Mouse (Mus musculus): ENCODE measurements around the gene Odaph. TPM values are rescaled to one million over a fixed set of nuclear protein-coding genes. Genes with fewer than 3 reads are reported as not detected.

Odaph gene
- polyA plus RNA-seq, 1 experiment from 2014 or later = not detected

- Histone ChIP-seq H3K4me3 (no peak overlapping the region), H3K36me3 (ENCODE audit: poor library complexity, severe bottlenecking) (no peaks in the 10 kb centered on the region), H3K27me3 (no peaks in the 10 kb centered on the region), H3K4me1 (no peaks in the 10 kb centered on the region), H3K27ac (no peak overlapping the region), H3K4me2 (no peak overlapping the region), H3K9ac (no peak overlapping the region), H3K9me3 (replicated peaks) (peaks cover 5% of the 10 kb centered on the region; the same call in 1 of the 2 replicates)
- ATAC-seq = no peak
- WGBS = 65% methylated on average over 13 of the region's 13 CpGs
Measured at GRCm38 (mm10) chr5:91994546-91994945, 7.3 kb downstream of the Odaph start.

GRCm38 (mm10) chr5:92000770-92001169 is 13.5 kb downstream of the Odaph start:
- ATAC-seq = no peak
- no peak overlapping the region for H3K4me2 ChIP-seq
- no peaks in the 10 kb centered on the region for H3K4me1 ChIP-seq
- H3K9me3 ChIP-seq (replicated peaks) = peaks cover 5% of the 10 kb centered on the region; the same call in 1 of the 2 replicates
- no peak overlapping the region for H3K4me3 ChIP-seq
- 72% methylated on average over 2 of the region's 2 CpGs for WGBS
- H3K36me3 ChIP-seq (ENCODE audit: poor library complexity, severe bottlenecking) = no peaks in the 10 kb centered on the region
- no peaks in the 10 kb centered on the region for H3K27me3 ChIP-seq
- H3K27ac ChIP-seq = no peak overlapping the region
- no peak overlapping the region for H3K9ac ChIP-seq

- Histone ChIP-seq H3K27ac (no peak overlapping the region), H3K4me3 (no peak overlapping the region), H3K4me1 (no peaks in the 10 kb centered on the region), H3K27me3 (no peaks in the 10 kb centered on the region), H3K9me3 (replicated peaks) (peaks cover 5% of the 10 kb centered on the region; the same call in 1 of the 2 replicates), H3K36me3 (ENCODE audit: poor library complexity, severe bottlenecking) (no peaks in the 10 kb centered on the region), H3K4me2 (no peak overlapping the region), H3K9ac (no peak overlapping the region)
- 0 out of 2 replicates have a peak, but pooled peaks have one; percentile 48 for ATAC-seq
- WGBS = 66% methylated on average over 2 of the region's 2 CpGs
Measured at GRCm38 (mm10) chr5:92003011-92003410, 15.7 kb downstream of the Odaph start.

GRCm38 (mm10) chr5:92009827-92010226 is 22.6 kb downstream of the Odaph start:
- no peaks in the 10 kb centered on the region for H3K9me3 ChIP-seq (replicated peaks)
- no peak overlapping the region for H3K9ac ChIP-seq
- no peak overlapping the region for H3K4me3 ChIP-seq
- H3K27ac ChIP-seq = no peak overlapping the region
- 54% methylated on average over 2 of the region's 2 CpGs for WGBS
- no peak overlapping the region for H3K4me2 ChIP-seq
- no peaks in the 10 kb centered on the region for H3K4me1 ChIP-seq
- H3K36me3 ChIP-seq (ENCODE audit: poor library complexity, severe bottlenecking) = no peaks in the 10 kb centered on the region
- no peak for ATAC-seq
- H3K27me3 ChIP-seq = no peaks in the 10 kb centered on the region

GRCm38 (mm10) chr5:92011756-92012155 is 24.5 kb downstream of the Odaph start:
- no peak for ATAC-seq
- Histone ChIP-seq H3K36me3 (ENCODE audit: poor library complexity, severe bottlenecking) (no peaks in the 10 kb centered on the region), H3K27ac (no peak overlapping the region), H3K4me3 (no peak overlapping the region), H3K4me1 (no peaks in the 10 kb centered on the region), H3K4me2 (no peak overlapping the region), H3K9me3 (replicated peaks) (no peaks in the 10 kb centered on the region), H3K9ac (no peak overlapping the region), H3K27me3 (no peaks in the 10 kb centered on the region)
- 64% methylated on average over 7 of the region's 7 CpGs for WGBS

GRCm38 (mm10) chr5:92019960-92020359 is 32.7 kb downstream of the Odaph start:
- no peaks in the 10 kb centered on the region for H3K27me3 ChIP-seq
- H3K9ac ChIP-seq = no peak overlapping the region
- no peaks in the 10 kb centered on the region for H3K4me1 ChIP-seq
- no peak overlapping the region for H3K4me3 ChIP-seq
- no peaks in the 10 kb centered on the region for H3K9me3 ChIP-seq (replicated peaks)
- ATAC-seq = no peak
- no peak overlapping the region for H3K4me2 ChIP-seq
- 67% methylated on average over 2 of the region's 2 CpGs for WGBS
- H3K36me3 ChIP-seq (ENCODE audit: poor library complexity, severe bottlenecking) = no peaks in the 10 kb centered on the region
- H3K27ac ChIP-seq = no peak overlapping the region

- peak overlapping the region; percentile 75 for H3K4me3 ChIP-seq
- H3K9me3 ChIP-seq (replicated peaks) = no peaks in the 10 kb centered on the region
- H3K36me3 ChIP-seq (ENCODE audit: poor library complexity, severe bottlenecking) = no peaks in the 10 kb centered on the region
- H3K27me3 ChIP-seq = peaks cover 26% of the 10 kb centered on the region
- WGBS = under 1% methylated on average over 68 of the region's 68 CpGs
- no peak overlapping the region for H3K27ac ChIP-seq
- peak; percentile 99 for ATAC-seq
- peak overlapping the region; percentile 63 for H3K9ac ChIP-seq
- peaks cover 4% of the 10 kb centered on the region; the same call in 1 of the 2 replicates for H3K4me1 ChIP-seq
- H3K4me2 ChIP-seq = peak overlapping the region; percentile 97
Measured at GRCm38 (mm10) chr5:92042377-92043348, 55.4 kb downstream of the Odaph start.

GRCm38 (mm10) chr5:92043783-92044182 is 56.5 kb downstream of the Odaph start, which contains the start of gene Cdkl2:
Cdkl2 (minus strand) TSS chr5:92043883.
- peak within 1 kb of the TSS; percentile 63 for H3K9ac ChIP-seq
- no peaks in the 10 kb centered on the region for H3K9me3 ChIP-seq (replicated peaks)
- peaks cover 4% of the 10 kb centered on the region; the same call in 1 of the 2 replicates for H3K4me1 ChIP-seq
- no peaks in the 10 kb centered on the region for H3K36me3 ChIP-seq (ENCODE audit: poor library complexity, severe bottlenecking)
- ATAC-seq = no peak
- 82% methylated on average over 4 of the region's 4 CpGs for WGBS
- peaks cover 26% of the 10 kb centered on the region for H3K27me3 ChIP-seq
- peak within 1 kb of the TSS; percentile 97 for H3K4me2 ChIP-seq
- peak within 1 kb of the TSS; percentile 75 for H3K4me3 ChIP-seq
- H3K27ac ChIP-seq = no peak within 1 kb of the TSS

Other genes with a start within 250 kb of the Odaph start
- 67.6 and 70.0 TPM in 2 replicates for gene Rchy1, start 24.4 kb upstream of the Odaph start, polyA plus RNA-seq (2015; fragmentation: Nextera tagmentation; extraction: Ambion mirVana)
- gene Cdkl2, start 56.4 kb downstream of the Odaph start, polyA plus RNA-seq (2015; fragmentation: Nextera tagmentation; extraction: Ambion mirVana) = 1.4 and 2.1 TPM in 2 replicates
- gene G3bp2, start 96.2 kb downstream of the Odaph start, polyA plus RNA-seq (2015; fragmentation: Nextera tagmentation; extraction: Ambion mirVana) = 337 and 342 TPM in 2 replicates
- 42.6 and 43.9 TPM in 2 replicates for gene Uso1, start 150.5 kb downstream of the Odaph start, polyA plus RNA-seq (2015; fragmentation: Nextera tagmentation; extraction: Ambion mirVana)
- not detected in 2 replicates for gene U90926, start 227.9 kb downstream of the Odaph start, polyA plus RNA-seq (2015; fragmentation: Nextera tagmentation; extraction: Ambion mirVana)